Mouse (Mus musculus) forebrain, embryonic 16.5 days (tissue): ENCODE measurements at regions not wholly inside any gene's neighbourhood (a gene's known extent, or its start where the extent isn't known, plus 50 kb on each side); places are given as distances from the start of the nearest gene placed in this dataset.

Experiments used
- ATAC-seq: fragments of 200-750 bp; cut with Nextera tagmentation; 2 replicates; pipeline ENCODE4 v1.8.0; 2017; ENCODE audit warnings: mild to moderate bottlenecking, moderate library complexity
- H3K27ac ChIP-seq: fragments of 300-500 bp; sonication (generic); 2 replicates; pipeline ENCODE4 v1.5.1; 2014; ENCODE audit warnings: low read length, control low read depth
- H3K27me3 ChIP-seq: fragments of 300-500 bp; sonication (generic); replicated peaks from 2 replicates; pipeline ENCODE4 v1.6.1; 2014; ENCODE audit warnings: low read length; ENCODE audit not compliant: control insufficient read depth, insufficient read depth
- H3K36me3 ChIP-seq: fragments of 300-500 bp; sonication (generic); 2 replicates; pipeline ENCODE4 v1.6.1; 2014; ENCODE audit not compliant: control insufficient read depth, insufficient read depth
- H3K4me1 ChIP-seq: fragments of 300-500 bp; sonication (generic); replicated peaks from 2 replicates; pipeline ENCODE4 v1.6.1; 2014; ENCODE audit warnings: low read length; ENCODE audit not compliant: control insufficient read depth, insufficient read depth
- H3K4me2 ChIP-seq: fragments of 300-500 bp; sonication (generic); 2 replicates; pipeline ENCODE4 v1.6.1; 2014; ENCODE audit warnings: mild to moderate bottlenecking, low read length, control low read depth
- H3K4me3 ChIP-seq: fragments of 300-500 bp; sonication (generic); replicated peaks from 2 replicates; pipeline ENCODE4 v1.5.1; 2014; ENCODE audit warnings: mild to moderate bottlenecking, low read length, control low read depth
- H3K9ac ChIP-seq: fragments of 300-500 bp; sonication (generic); replicated peaks from 2 replicates; pipeline ENCODE4 v1.6.1; 2014; ENCODE audit warnings: low read depth, low read length, control low read depth
- H3K9me3 ChIP-seq: fragments of 300-500 bp; sonication (generic); 2 replicates; pipeline ENCODE4 v1.6.1; 2016; ENCODE audit warnings: low read length; ENCODE audit not compliant: control insufficient read depth
- WGBS: fragments of 180-500 bp; shearing (Covaris S2); extraction: QIAGEN DNeasy Blood & Tissue Kit; methylation state at CpG from one replicate; pipeline ENCODE4 v1.1.7; 2014; 5-methylcytosine and 5-hydroxymethylcytosine counted together

GRCm38 (mm10) chr12:88652001-88652719 lies 70.5 kb upstream of the Nrxn3 start:
- ATAC-seq: no peak
- Histone ChIP-seq H3K27me3 (no peaks in the 10 kb centered on the region), H3K9ac (no peak overlapping the region), H3K4me3 (no peak overlapping the region), H3K27ac (no peak overlapping the region), H3K4me1 (no peaks in the 10 kb centered on the region), H3K9me3 (no peaks in the 10 kb centered on the region), H3K4me2 (no peak overlapping the region), H3K36me3 (no peaks in the 10 kb centered on the region)
- 79% methylated on average over 3 of the region's 3 CpGs for WGBS
